Mouse (Mus musculus): ENCODE measurements around the gene Esr1.

- TF ChIP-seq POLR2A (IDR thresholded peaks at IDR 0.05; ENCODE audit: insufficient read depth, low read length) (no peak), EP300 (IDR thresholded peaks at IDR 0.05; ENCODE audit: insufficient read depth, low read depth, low read length) (no peak), CTCF (IDR thresholded peaks at IDR 0.05; ENCODE audit: low read depth, low read length) (no peak)
These were observed 299.1 kb downstream of the Esr1 start for GRCm38 (mm10) chr10:4910451-4910850.
